Mouse (Mus musculus): ENCODE measurements around the gene Mrpl20.

Mrpl20 gene

DNA sequence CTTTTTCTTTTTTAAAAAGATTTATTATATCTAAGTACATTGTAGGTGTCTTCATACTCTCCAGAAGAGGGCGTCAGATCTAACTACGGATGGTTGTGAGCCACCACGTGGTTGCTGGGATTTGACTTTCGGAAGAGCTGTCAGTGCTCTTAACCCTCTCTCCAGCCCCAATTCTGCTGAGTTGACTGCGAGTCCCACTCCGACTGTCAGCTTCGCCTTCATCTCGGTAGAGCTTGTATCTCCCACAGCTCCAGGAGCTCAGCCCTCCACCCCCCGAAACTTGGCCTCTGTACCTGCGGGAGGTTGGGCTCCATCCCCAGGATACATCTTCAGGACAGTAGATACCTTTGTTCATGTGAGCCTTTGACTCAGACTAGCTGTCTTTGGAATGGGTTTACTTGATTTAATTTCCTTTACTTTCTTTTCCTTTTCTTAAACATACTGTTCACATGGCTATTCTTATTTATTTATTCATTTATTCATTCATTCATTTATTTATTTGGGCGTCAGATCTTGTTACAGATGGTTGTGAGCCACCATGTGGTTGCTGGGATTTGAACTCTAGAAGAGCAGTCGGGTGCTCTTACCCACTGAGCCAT, at the start of gene Mrpl20:
TSS of gene Mrpl20 (plus strand) at position 138 of the 599 bp plus-strand sequence.
- no peak for DNase-seq (ENCODE audit: low spot score)

DNA sequence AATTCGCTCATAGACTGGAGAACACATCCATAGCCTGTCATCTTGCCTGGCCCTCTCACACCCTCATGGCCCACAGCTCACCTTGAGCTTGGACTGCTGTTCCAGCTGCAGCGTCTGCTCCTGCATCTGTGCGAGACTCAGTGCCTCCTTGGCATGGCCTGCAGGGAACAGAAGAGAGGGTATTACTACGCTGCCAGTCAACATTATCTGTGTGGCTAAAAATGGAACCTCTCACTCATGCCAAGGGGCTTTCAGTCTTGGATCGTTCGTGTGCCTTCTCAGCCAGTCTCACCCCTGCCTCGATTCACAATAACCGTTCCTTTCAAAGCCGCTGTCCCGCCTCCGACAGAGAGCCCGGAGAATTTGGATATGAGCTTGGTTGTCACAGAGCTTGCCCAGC, 45.7 kb upstream of the Mrpl20 start:
- no peak for DNase-seq (ENCODE audit: low spot score)

DNA sequence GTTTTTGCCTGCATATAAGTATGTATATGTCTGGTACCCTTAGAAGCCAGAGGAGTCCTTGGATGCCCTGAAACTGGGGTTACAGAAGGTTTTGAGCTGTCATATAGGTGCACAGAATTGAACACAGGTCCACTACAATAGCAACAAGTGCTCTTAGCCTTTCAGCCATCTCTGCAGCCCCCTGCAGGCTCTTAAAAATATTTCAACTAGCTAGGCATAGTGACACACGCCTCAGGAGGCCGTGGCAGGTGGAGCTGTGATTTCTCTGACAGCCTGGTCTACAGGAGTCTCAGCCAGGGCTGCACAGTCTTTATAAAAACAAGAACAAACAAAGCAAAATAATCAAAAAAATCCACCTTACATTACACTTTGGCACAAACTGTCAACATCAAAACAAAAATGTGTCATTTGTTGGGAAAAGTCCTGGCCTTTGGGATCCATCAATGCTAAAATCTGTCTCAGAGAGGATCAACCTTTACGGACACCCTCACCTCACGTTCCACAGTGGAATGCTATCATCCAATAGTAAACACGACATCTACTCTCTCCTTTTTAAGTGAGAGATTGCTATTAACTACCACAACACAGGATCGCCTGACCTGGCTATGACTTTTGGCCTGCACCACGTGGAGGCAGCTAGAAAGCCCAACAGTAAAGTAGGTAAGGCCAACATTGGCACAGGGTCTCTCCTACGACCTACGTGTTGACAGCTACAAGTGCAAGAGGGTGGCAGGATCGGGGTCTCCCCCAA, 42.6 kb upstream of the Mrpl20 start:
- DNase-seq (ENCODE audit: low spot score) = no peak

- peak; percentile 95 for DNase-seq (ENCODE audit: low spot score)
Observed at GRCm38 (mm10) chr4:155760613-155761355, 41.9 kb upstream of the Mrpl20 start, which contains the start of gene Atad3a. Gene Atad3a, minus strand, starts transcription at chr4:155761093.

DNA sequence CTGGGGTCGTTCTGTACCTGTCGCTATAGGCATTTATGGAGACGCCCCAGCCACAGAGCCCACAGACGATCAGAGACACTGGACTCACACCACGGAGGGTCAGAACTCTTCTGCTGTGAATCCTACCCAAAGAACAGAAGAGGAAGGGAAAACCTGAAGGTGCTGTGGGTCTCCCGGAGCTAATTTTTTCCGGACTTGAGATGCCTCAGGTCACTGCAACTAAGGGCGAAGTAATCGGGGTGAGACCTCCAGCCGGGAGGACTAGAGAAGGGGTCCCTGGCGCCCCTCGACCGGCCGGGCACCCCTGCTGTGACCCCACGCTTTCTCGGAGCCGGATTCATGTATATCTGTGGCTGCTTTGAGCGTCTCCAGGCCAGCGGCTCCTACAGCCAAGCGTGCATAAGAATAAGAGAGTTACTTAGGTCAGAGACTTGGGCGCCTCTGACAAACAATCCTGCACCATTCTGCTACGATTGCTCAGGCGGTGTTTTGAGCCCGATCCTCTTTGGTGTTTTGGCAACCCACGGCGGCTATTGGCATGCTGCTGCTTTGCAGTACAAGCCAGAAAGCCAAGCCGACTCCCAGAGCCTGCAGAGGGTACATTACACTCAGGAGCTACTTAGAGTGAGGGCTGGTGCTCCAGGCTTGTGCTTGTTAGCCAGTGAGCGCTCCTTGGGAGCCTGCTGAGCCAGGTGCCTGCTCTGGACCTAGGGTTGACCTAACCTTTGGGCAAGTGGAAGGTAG, 41.1 kb upstream of the Mrpl20 start:
- DNase-seq (ENCODE audit: low spot score) = no peak

- no peak for DNase-seq (ENCODE audit: low spot score)
Observed at GRCm38 (mm10) chr4:155762357-155762756, 40.3 kb upstream of the Mrpl20 start.

DNA sequence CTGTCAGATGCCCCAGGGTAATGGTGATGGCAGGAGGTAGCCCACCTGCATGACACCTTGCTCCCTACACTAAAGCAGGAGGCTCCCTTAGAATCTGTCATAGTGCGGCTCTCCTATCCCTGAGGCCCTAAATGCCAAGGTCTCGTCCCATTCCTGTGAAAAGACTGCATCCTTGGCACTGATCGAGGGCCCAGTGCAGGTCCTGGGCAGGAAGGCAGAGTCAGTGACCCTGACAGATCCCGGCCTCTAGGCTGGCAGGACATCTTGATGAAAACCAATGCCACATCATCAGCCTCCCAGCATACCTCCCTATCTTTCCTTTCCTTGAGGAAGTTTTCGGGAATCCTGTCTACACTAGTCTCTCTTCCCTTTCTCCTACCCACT, 33.2 kb upstream of the Mrpl20 start:
- DNase-seq (ENCODE audit: low spot score) = no peak

GRCm38 (mm10) chr4:155769880-155770512, 32.7 kb upstream of the Mrpl20 start:
- DNase-seq (ENCODE audit: low spot score) = peak; percentile 93

DNA sequence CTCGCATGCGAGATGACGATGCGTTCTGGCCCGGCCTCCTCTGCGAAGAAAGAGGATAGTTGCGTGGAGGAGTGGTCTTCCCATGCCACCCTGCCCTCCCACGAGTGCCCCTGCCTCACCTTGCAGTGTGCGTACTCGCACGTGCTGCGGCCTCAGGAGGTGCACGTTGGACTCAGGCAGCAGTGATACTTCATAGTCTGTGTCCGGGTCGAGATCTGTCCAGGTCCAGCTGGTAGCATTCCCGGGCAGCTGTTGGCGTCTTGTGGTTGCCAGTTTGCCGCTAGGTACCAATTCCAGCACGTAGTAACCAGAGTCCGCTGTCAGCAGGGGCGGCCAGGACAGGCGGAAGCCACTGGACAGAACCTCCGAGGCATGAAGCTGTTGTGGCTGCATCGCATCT, 32.1 kb upstream of the Mrpl20 start:
- no peak for DNase-seq (ENCODE audit: low spot score)

DNA sequence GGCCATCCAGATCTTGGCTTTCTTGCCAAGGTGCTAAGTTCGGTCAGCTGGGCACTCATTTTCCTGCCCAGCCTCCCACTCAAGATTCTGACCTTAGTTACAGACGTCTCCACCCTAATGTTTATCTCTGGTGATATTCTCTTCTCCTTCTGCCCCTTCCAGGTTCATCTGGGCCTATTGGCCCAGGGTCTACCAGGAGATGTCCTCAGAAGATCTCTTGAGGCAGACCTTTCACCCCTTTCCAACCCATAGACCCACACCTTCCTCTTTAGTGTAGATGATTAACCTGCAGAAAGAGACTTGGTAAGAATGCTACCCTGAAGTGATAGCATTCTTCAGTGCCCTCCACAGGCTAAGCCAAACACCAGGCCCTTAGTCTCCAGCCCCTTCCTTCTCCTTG, 31.0 kb upstream of the Mrpl20 start:
- DNase-seq (ENCODE audit: low spot score) = no peak

- no peak for DNase-seq (ENCODE audit: low spot score)
Observed at GRCm38 (mm10) chr4:155772786-155773185, 29.9 kb upstream of the Mrpl20 start.

- no peak for DNase-seq (ENCODE audit: low spot score)
Observed at GRCm38 (mm10) chr4:155773335-155774078, 29.2 kb upstream of the Mrpl20 start.

DNA sequence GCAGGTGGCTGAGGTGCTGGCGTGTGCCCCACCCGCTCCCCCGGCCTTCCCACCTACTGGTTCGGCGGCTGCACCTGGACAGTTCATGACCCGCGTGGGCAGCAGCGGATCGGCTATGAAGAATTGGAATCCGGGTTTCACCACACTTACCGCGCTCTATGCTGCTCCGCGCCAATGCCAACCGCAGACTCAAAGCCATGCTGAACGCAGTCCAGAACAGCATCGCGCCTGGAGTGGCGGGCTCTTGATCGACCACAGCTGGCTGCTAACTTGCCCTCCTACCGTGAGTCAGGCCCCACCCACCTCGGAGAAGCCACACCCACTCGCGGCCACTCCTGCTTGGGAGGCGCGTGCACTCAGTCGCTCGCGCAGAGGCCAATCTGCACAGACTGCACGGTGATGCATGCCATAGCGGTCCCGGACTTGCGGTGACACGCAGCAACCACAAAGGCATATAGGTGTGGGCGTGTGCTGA, 28.4 kb upstream of the Mrpl20 start, which contains the start of gene Vwa1:
TSS of gene Vwa1 (minus strand) at position 419 of the 475 bp plus-strand sequence.
- peak; percentile 94 for DNase-seq (ENCODE audit: low spot score)

GRCm38 (mm10) chr4:155774971-155775740, 27.5 kb upstream of the Mrpl20 start:
- DNase-seq (ENCODE audit: low spot score) = no peak

DNA sequence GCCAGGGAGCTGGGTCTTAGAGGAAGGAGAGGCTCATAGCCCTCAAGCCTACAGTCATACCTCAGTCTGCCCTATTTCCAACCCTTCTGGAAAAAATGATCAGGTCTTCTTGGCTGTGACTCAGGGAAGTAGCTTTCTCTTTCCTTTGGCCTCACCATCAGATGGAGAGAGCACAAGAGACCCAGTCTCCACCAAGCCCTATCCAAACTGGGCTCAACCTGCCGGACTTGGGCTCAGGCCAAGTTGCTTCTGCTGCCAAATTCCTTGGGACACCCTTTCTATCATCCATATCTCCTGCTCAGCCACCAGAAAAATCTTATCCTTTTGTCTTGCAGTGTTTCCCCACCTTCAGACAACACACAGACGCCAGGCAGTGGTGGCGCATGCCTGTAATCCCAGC, 26.8 kb upstream of the Mrpl20 start:
- DNase-seq (ENCODE audit: low spot score) = no peak

DNA sequence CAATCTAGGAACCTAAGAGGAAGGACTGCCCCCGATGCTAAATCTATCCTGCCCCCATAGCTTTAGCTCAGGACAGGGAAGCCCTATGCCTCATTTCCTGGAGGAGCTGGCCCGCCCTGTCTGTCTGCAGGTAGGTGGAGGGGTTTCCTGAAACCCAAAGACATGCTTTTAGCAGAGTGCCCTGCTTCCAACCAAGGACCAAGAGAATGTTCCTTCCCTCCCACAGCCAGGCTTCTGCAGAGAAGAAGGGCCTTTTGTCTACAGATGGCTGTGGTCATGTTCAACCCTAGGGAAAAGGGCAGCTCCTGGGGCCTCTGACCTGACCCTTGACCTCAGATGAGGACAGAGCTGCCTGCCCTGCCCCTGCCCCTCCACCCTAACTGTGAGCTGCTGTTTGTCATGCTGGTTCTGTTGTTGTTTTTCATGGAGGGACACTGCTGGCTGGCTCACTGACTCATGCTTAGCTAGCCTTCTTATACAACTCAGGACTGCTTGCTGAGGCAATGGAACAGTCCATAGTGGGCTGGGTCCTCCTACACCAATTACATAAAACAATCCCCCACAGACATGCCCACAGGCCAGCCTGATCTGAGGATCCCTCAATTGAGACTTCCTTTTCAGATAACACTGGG, 25.9 kb upstream of the Mrpl20 start:
- DNase-seq (ENCODE audit: low spot score) = no peak

DNA sequence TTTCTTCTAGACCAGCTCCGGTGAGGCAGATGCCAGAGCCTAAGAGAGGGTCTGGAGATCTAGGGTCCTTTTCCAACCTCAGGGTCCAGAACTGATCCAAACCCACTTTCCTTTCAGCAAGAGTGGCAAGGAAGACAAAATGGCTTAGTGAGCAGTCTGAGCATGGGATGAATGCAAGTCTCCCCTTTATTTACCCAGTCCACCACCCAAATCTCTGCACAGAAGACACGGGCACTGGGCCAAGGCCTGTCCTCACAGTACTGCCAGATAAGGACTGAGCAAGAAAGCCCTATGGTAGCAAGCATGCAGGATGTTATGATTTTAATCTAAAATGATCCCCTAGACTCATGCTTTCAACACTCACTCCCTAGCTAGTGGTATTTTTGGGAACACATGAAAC, 24.9 kb upstream of the Mrpl20 start:
- DNase-seq (ENCODE audit: low spot score) = no peak

- no peak for DNase-seq (ENCODE audit: low spot score)
Observed at GRCm38 (mm10) chr4:155779498-155779897, 23.2 kb upstream of the Mrpl20 start.

DNA sequence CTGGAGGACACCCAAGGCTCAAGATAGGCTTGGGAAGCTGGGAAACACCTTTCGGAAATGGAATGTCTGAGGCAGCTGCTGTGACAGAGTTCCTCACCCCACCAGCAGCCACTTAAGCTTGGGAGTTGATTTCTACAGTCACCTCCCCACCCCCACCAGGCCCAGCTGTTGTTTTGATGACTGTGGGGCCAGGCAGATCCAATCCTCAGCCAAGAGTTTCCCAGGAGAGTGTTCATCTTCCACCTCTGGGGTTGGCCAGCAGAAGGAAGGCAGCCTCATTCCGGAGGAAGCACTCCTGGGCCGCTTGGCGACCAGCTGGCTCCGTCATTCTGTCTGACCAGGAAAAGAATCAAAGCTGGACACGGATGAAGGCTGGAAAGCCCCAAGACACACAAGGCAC, 21.8 kb upstream of the Mrpl20 start:
- no peak for DNase-seq (ENCODE audit: low spot score)

All from urinary bladder, postnatal 25 days (tissue).